Mouse (Mus musculus) MEL (cell line): ENCODE results near the gene Adgrg6. TPM values are rescaled to one million over a fixed set of nuclear protein-coding genes. Genes with fewer than 3 reads are reported as not detected.

Experiments
- DNase-seq: peaks from one replicate; pipeline ENCODE4 v3.0.0; 2011; ENCODE audit warnings: low read depth, low spot score
- H3K27ac ChIP-seq: 2 replicates; pipeline ENCODE4 v1.5.1; 2012; ENCODE audit warnings: low read depth, mild to moderate bottlenecking, control low read depth, low read length, moderate library complexity; ENCODE audit not compliant: control insufficient read depth
- H3K27me3 ChIP-seq, 2 experiments: fragments of 150-350 bp in 1 of 2; sonication (generic) in 1 of 2; 2 replicates each; pipeline ENCODE4 v1.6.1; 2012; ENCODE audit warnings: low read length in 2 of 2, mild to moderate bottlenecking in 2 of 2, improper control_type of control experiment in 1 of 2, moderate library complexity in 1 of 2; ENCODE audit not compliant: insufficient read depth in 2 of 2, control insufficient read depth in 1 of 2
- H3K36me3 ChIP-seq, 2 experiments: 2 replicates each; pipeline ENCODE4 v1.6.1; 2012 to 2014; ENCODE audit warnings: low read length in 2 of 2, improper control_type of control experiment in 1 of 2, inconsistent platforms in 1 of 2, mild to moderate bottlenecking in 1 of 2; ENCODE audit not compliant: insufficient read depth in 2 of 2, control insufficient read depth in 1 of 2
- H3K4me1 ChIP-seq, 2 experiments: fragments of 150-350 bp in 1 of 2; sonication (generic) in 1 of 2; 2 replicates each; pipeline ENCODE4 v1.6.1; 2012; ENCODE audit warnings: low read length in 2 of 2, improper control_type of control experiment in 1 of 2, mild to moderate bottlenecking in 1 of 2; ENCODE audit not compliant: insufficient read depth in 2 of 2, control insufficient read depth in 1 of 2
- H3K4me3 ChIP-seq, 2 experiments: fragments of 150-350 bp in 1 of 2; sonication (generic) in 1 of 2; 2 replicates each; pipeline ENCODE4 v1.5.1; 2012; ENCODE audit warnings: low read depth in 2 of 2, low read length in 2 of 2, mild to moderate bottlenecking in 2 of 2, moderate library complexity in 2 of 2, control low read depth in 1 of 2, improper control_type of control experiment in 1 of 2; ENCODE audit not compliant: control insufficient read depth in 1 of 2, insufficient read depth in 1 of 2
- H3K79me2 ChIP-seq: 2 replicates; pipeline ENCODE4 v1.6.1; 2012; ENCODE audit warnings: mild to moderate bottlenecking, low read length, moderate library complexity; ENCODE audit not compliant: control insufficient read depth, poor library complexity, insufficient read depth
- H3K9ac ChIP-seq: 2 replicates; pipeline ENCODE4 v1.6.1; 2012; ENCODE audit warnings: low read depth, mild to moderate bottlenecking, control low read depth, low read length, moderate library complexity; ENCODE audit not compliant: control insufficient read depth, poor library complexity, severe bottlenecking
- H3K9me3 ChIP-seq: fragments of 150-350 bp; sonication (generic); replicated peaks from 2 replicates; pipeline ENCODE4 v1.6.1; 2012; ENCODE audit warnings: mild to moderate bottlenecking, low read length, improper control_type of control experiment, moderate library complexity; ENCODE audit not compliant: insufficient read depth
- CHD2 ChIP-seq: IDR thresholded peaks from 2 replicates; pipeline ENCODE4 v1.6.1; 2011; ENCODE audit warnings: low read length, improper control_type of control experiment
- EP300 ChIP-seq, 2 experiments: IDR thresholded peaks; 2 replicates each; pipeline ENCODE4 v1.6.1; 2011; ENCODE audit warnings: improper control_type of control experiment in 2 of 2, low read length in 2 of 2, low read depth in 1 of 2, mild to moderate bottlenecking in 1 of 2
- MAFK ChIP-seq: IDR thresholded peaks from 2 replicates; pipeline ENCODE4 v1.6.1; 2011; ENCODE audit warnings: low read depth, mild to moderate bottlenecking, low read length, improper control_type of control experiment, borderline replicate concordance
- MAZ ChIP-seq: IDR thresholded peaks from 2 replicates; pipeline ENCODE4 v1.6.1; 2012; ENCODE audit warnings: low read depth, mild to moderate bottlenecking, inconsistent platforms, low read length, improper control_type of control experiment
- MXI1 ChIP-seq: IDR thresholded peaks from 2 replicates; pipeline ENCODE4 v1.6.1; 2011; ENCODE audit warnings: mild to moderate bottlenecking, low read depth, low read length, improper control_type of control experiment
- NELFE ChIP-seq: IDR thresholded peaks from 2 replicates; pipeline ENCODE4 v1.6.1; 2011; ENCODE audit warnings: low read depth, low read length, improper control_type of control experiment
- POLR2AphosphoS5 ChIP-seq: IDR thresholded peaks from 2 replicates; pipeline ENCODE4 v1.6.1; 2012; ENCODE audit warnings: low read depth, borderline replicate concordance, mild to moderate bottlenecking, inconsistent platforms, low read length, moderate library complexity, mixed read lengths
- RCOR1 ChIP-seq: IDR thresholded peaks from 2 replicates; pipeline ENCODE4 v1.6.1; 2012; ENCODE audit warnings: low read depth, mild to moderate bottlenecking, inconsistent platforms, low read length, improper control_type of control experiment
- SIN3A ChIP-seq: IDR thresholded peaks from 2 replicates; pipeline ENCODE4 v1.6.1; 2012; ENCODE audit warnings: low read length, improper control_type of control experiment, inconsistent platforms
- TAL1 ChIP-seq: IDR thresholded peaks from 2 replicates; pipeline ENCODE4 v1.6.1; 2012; ENCODE audit warnings: mild to moderate bottlenecking, inconsistent platforms, low read length, moderate library complexity, mixed read lengths
- UBTF ChIP-seq: IDR thresholded peaks from 2 replicates; pipeline ENCODE4 v1.6.1; 2012; ENCODE audit warnings: low read depth, mild to moderate bottlenecking, inconsistent platforms, low read length, improper control_type of control experiment, moderate library complexity, borderline replicate concordance; ENCODE audit not compliant: insufficient read depth
- USF1 ChIP-seq: IDR thresholded peaks from 2 replicates; pipeline ENCODE4 v1.6.1; 2014; ENCODE audit warnings: low read depth, mild to moderate bottlenecking, inconsistent platforms, low read length, improper control_type of control experiment, moderate library complexity
- ZNF384 ChIP-seq: IDR thresholded peaks from 2 replicates; pipeline ENCODE4 v1.6.1; 2012; ENCODE audit warnings: low read depth, mild to moderate bottlenecking, inconsistent platforms, low read length, improper control_type of control experiment
- polyA plus RNA-seq, 2 experiments: library from polyadenylated mRNA; stranded (reverse) in 1 of 2; unstranded in 1 of 2; fragments of >175 nt in 1 of 2; fragments of >200 nt in 1 of 2; gene quantifications; 2 replicates each; pipeline versions ENCODE4 v1.2.1 to v1.2.4; 2012; ENCODE audit warnings: low replicate concordance in 2 of 2, low read depth in 1 of 2; ENCODE audit not compliant: insufficient read length in 2 of 2, insufficient read depth in 1 of 2, missing spikeins in 1 of 2
- total RNA-seq: library from RNA; depleted of rRNA; stranded (reverse); fragments of 300-350 nt; gene quantifications from 2 replicates; pipeline ENCODE4 v1.2.3, GENCODE M21; 2012

Adgrg6 gene
- total and polyA plus RNA-seq, 3 experiments, result not detected

- TF ChIP-seq MAZ (no peak), CHD2 (no peak), UBTF (no peak), MAFK (no peak)
- DNase-seq, result no peak
- no peaks in the 10 kb centered on the region for H3K36me3 ChIP-seq
- no peaks in the 10 kb centered on the region for H3K27me3 ChIP-seq
- no peaks in the 10 kb centered on the region for H3K9me3 ChIP-seq
- H3K9ac ChIP-seq, result no peak overlapping the region
- no peak overlapping the region for H3K4me3 ChIP-seq
- H3K27ac ChIP-seq, result no peak overlapping the region
- H3K79me2 ChIP-seq, result no peaks in the 10 kb centered on the region
- no peaks in the 10 kb centered on the region for H3K4me1 ChIP-seq
Measured at GRCm38 (mm10) chr10:14571143-14571542, 25.7 kb upstream of the Adgrg6 start.

DNA sequence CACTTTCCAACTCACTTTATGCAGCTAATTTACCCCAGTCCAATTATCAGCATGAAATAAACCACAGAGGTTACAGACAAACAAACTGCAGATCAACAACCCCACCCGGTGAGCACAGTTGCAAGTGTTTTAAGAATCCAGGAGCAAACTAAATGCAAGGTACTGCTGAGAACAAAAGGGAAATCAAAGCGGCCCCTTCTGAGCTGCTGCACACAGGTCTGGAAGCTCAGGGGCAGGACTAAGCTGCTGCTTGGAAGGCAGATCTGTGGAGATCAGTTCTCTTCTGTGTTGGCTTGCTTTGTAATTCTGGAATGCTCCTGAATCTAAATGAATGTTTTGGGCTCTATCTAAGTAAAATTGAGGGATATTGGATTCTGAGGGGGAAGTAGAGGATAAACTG lies 25.2 kb upstream of the Adgrg6 start:
- no peaks in the 10 kb centered on the region for H3K79me2 ChIP-seq
- no peak overlapping the region for H3K4me3 ChIP-seq
- H3K27ac ChIP-seq, result no peak overlapping the region
- no peaks in the 10 kb centered on the region for H3K9me3 ChIP-seq
- H3K9ac ChIP-seq, result no peak overlapping the region
- no peaks in the 10 kb centered on the region for H3K36me3 ChIP-seq
- no peaks in the 10 kb centered on the region for H3K27me3 ChIP-seq
- no peaks in the 10 kb centered on the region for H3K4me1 ChIP-seq
- TF ChIP-seq USF1 (no peak), POLR2AphosphoS5 (no peak), MAZ (no peak), RCOR1 (no peak), MXI1 (no peak), SIN3A (no peak)
- no peak for DNase-seq

- no peaks in the 10 kb centered on the region for H3K4me1 ChIP-seq
- no peak overlapping the region for H3K9ac ChIP-seq
- peak; percentile 17 to 49; a peak in 2 of 4 replicates for TF ChIP-seq EP300 (IDR thresholded peaks at IDR 0.05; ENCODE audit: low read depth in 1 of 2, low read length in 2 of 2)
- TF ChIP-seq NELFE, result no peak
- TF ChIP-seq TAL1, result no peak
- peak; percentile 61; the same call in 1 of the 2 replicates for TF ChIP-seq RCOR1
- peak; percentile 87 for TF ChIP-seq ZNF384
- no peak overlapping the region for H3K4me3 ChIP-seq
- H3K27ac ChIP-seq, result no peak overlapping the region
- H3K36me3 ChIP-seq, result no peaks in the 10 kb centered on the region
- peak; percentile 74 for DNase-seq
- H3K79me2 ChIP-seq, result no peaks in the 10 kb centered on the region
- H3K27me3 ChIP-seq, result no peaks in the 10 kb centered on the region
- H3K9me3 ChIP-seq, result no peaks in the 10 kb centered on the region
Measured at GRCm38 (mm10) chr10:14546111-14546551, 672 bp upstream of the Adgrg6 start.
